10 mouse cellular contexts compared by ENCODE assay signal in the genomic region with DNA sequence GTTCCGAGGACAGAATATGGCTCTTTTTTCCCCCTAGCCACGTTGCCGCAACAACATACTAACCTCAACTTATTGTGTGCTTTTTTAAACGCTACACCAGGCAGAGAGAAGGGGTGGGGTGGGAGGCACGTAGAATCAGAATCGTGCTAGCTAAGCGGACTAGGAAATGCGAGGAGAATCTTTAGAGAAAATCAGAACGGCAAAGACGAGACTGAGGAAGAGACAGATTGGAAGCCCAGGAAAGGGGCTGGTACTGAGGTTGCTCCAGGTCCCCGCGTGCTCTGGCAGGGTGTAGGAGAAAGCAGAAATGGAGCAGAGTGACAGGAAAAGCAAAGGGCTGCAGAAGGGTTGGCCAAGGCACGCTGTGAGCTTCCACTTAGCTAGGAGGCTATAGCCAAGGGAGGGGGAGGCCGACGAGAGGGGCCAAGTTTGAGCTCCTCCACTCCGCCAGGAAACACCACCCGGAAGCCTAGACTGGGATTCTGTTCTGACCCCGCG. TPM values are rescaled to one million over a fixed set of nuclear protein-coding genes. Genes with fewer than 3 reads are reported as not detected.
DNase-seq lines count a peak whose midpoint lies in the region; ATAC-seq and TF ChIP-seq lines count a peak whose summit lies in the region.
"Had no signal": no experiment of that assay in that cellular context is flagged by ENCODE, and none has a peak within 500 bp of the region (broad histone marks: within the 10 kb centered on the region; RNA-seq: fewer than 3 reads in every experiment).

No protein-coding gene starts in this region.

- H3K9me3 ChIP-seq in kidney, postnatal 0 days (replicated peaks; ENCODE audit: low read length), result no peaks in the 10 kb centered on the region
- H3K9me3 ChIP-seq in kidney, embryonic 15.5 days (replicated peaks), result no peaks in the 10 kb centered on the region
- H3K9me3 ChIP-seq in hindbrain, embryonic 11.5 days (ENCODE audit: control insufficient read depth, low read length), result no peaks in the 10 kb centered on the region
- H3K9me3 ChIP-seq in midbrain, embryonic 14.5 days (ENCODE audit: control insufficient read depth, low read length), result no peaks in the 10 kb centered on the region
- H3K9me3 ChIP-seq: liver, embryonic 13.5 days had no signal

- peak; percentile 3 for DNase-seq in kidney, postnatal 0 days (ENCODE audit: low spot score)
- peak; percentile 58 for DNase-seq in embryo, embryonic 10.5 days (ENCODE audit: low spot score)
- no peak for DNase-seq in hindbrain, embryonic 11.5 days (ENCODE audit: low spot score)
- DNase-seq in midbrain, embryonic 14.5 days, result peak; percentile 51
- no peak for DNase-seq in adrenal gland, postnatal 4 days (ENCODE audit: low spot score in 2 of 2)
- DNase-seq in testis, postnatal 10 days (ENCODE audit: low spot score), result no peak
- DNase-seq: kidney, postnatal 10 days; liver, embryonic 13.5 days; right cerebral cortex, postnatal 14 days had no signal

- H3K27me3 ChIP-seq in kidney, postnatal 0 days (ENCODE audit: insufficient read depth, low read length), result peaks cover 79% of the 10 kb centered on the region
- peaks cover 95% of the 10 kb centered on the region for H3K27me3 ChIP-seq in kidney, embryonic 15.5 days
- H3K27me3 ChIP-seq in hindbrain, embryonic 11.5 days (ENCODE audit: control insufficient read depth, insufficient read depth, low read length), result peaks cover 69% of the 10 kb centered on the region
- peaks cover 83% of the 10 kb centered on the region for H3K27me3 ChIP-seq in midbrain, embryonic 14.5 days (ENCODE audit: control insufficient read depth, insufficient read depth, low read length)

- no peak for TF ChIP-seq CTCF in kidney, postnatal 0 days (IDR thresholded peaks at IDR 0.05; ENCODE audit: low read depth)

- no peak for ATAC-seq in kidney, postnatal 0 days (replicated peaks; ENCODE audit: low FRiP score, low read depth)
- no peak for ATAC-seq in kidney, embryonic 15.5 days (replicated peaks; ENCODE audit: low FRiP score)
- no peak for ATAC-seq in hindbrain, embryonic 11.5 days (ENCODE audit: low FRiP score)
- ATAC-seq in midbrain, embryonic 14.5 days (ENCODE audit: low FRiP score, low TSS enrichment), result no peak

- no peak overlapping the region for H3K4me3 ChIP-seq in kidney, postnatal 0 days (replicated peaks; ENCODE audit: low read depth, low read length)
- H3K4me3 ChIP-seq in kidney, embryonic 15.5 days (replicated peaks), result no peak overlapping the region
- peak overlapping the region; percentile 24 for H3K4me3 ChIP-seq in hindbrain, embryonic 11.5 days (ENCODE audit: low read depth, low read length)
- H3K4me3 ChIP-seq in midbrain, embryonic 14.5 days (replicated peaks; ENCODE audit: low read depth, low read length), result peak overlapping the region; percentile 24
- H3K4me3 ChIP-seq: liver, embryonic 13.5 days had no signal

- no peak overlapping the region for H3K27ac ChIP-seq in kidney, postnatal 0 days
- H3K27ac ChIP-seq in kidney, embryonic 15.5 days, result no peak overlapping the region
- no peak overlapping the region for H3K27ac ChIP-seq in hindbrain, embryonic 11.5 days (ENCODE audit: low read depth, low read length)
- peak overlapping the region; percentile 81 for H3K27ac ChIP-seq in midbrain, embryonic 14.5 days (replicated peaks; ENCODE audit: low read depth, low read length)
- H3K27ac ChIP-seq: liver, embryonic 13.5 days had no signal

- H3K4me1 ChIP-seq in kidney, postnatal 0 days (replicated peaks; ENCODE audit: insufficient read depth, low read length), result peaks cover 6% of the 10 kb centered on the region; the same call in 1 of the 2 replicates
- H3K4me1 ChIP-seq in kidney, embryonic 15.5 days, result peaks cover 25% of the 10 kb centered on the region
- peaks cover 6% of the 10 kb centered on the region; the same call in 1 of the 2 replicates for H3K4me1 ChIP-seq in hindbrain, embryonic 11.5 days (replicated peaks; ENCODE audit: control insufficient read depth, insufficient read depth, low read length)
- H3K4me1 ChIP-seq in midbrain, embryonic 14.5 days (ENCODE audit: control insufficient read depth, insufficient read depth, low read length), result no peaks in the 10 kb centered on the region

- H3K9ac ChIP-seq in kidney, postnatal 0 days (ENCODE audit: low read depth, low read length), result no peak overlapping the region
- no peak overlapping the region for H3K9ac ChIP-seq in kidney, embryonic 15.5 days
- peak overlapping the region; percentile 16; the same call in 1 of the 2 replicates for H3K9ac ChIP-seq in hindbrain, embryonic 11.5 days (ENCODE audit: low read depth, low read length)
- peak overlapping the region; percentile 14; the same call in 1 of the 2 replicates for H3K9ac ChIP-seq in midbrain, embryonic 14.5 days (replicated peaks; ENCODE audit: low read length)
- H3K9ac ChIP-seq: liver, embryonic 13.5 days had no signal

- H3K36me3 ChIP-seq in kidney, postnatal 0 days (ENCODE audit: insufficient read depth, low read length), result no peaks in the 10 kb centered on the region
- H3K36me3 ChIP-seq in kidney, embryonic 15.5 days, result no peaks in the 10 kb centered on the region
- H3K36me3 ChIP-seq in hindbrain, embryonic 11.5 days (ENCODE audit: control insufficient read depth, insufficient read depth, low read length), result no peaks in the 10 kb centered on the region
- no peaks in the 10 kb centered on the region for H3K36me3 ChIP-seq in midbrain, embryonic 14.5 days (ENCODE audit: control insufficient read depth, insufficient read depth, low read length)
- H3K36me3 ChIP-seq: liver, embryonic 13.5 days had no signal

- under 1% methylated on average over 19 of the region's 19 CpGs for WGBS in kidney, postnatal 0 days
- 2% methylated on average over 19 of the region's 19 CpGs for WGBS in kidney, embryonic 15.5 days
- WGBS in hindbrain, embryonic 11.5 days, result under 1% methylated on average over 19 of the region's 19 CpGs
- WGBS in midbrain, embryonic 14.5 days, result 1% methylated on average over 19 of the region's 19 CpGs

- H3K4me2 ChIP-seq in kidney, postnatal 0 days (ENCODE audit: low read length), result no peak overlapping the region
- no peak overlapping the region for H3K4me2 ChIP-seq in kidney, embryonic 15.5 days
- peak overlapping the region; percentile 38 for H3K4me2 ChIP-seq in hindbrain, embryonic 11.5 days (replicated peaks; ENCODE audit: low read depth, low read length)
- peak overlapping the region; percentile 45 for H3K4me2 ChIP-seq in midbrain, embryonic 14.5 days (ENCODE audit: low read length)
- H3K4me2 ChIP-seq: liver, embryonic 13.5 days had no signal

RNA-seq across cellular contexts. Expression of gene Pax5, which starts 3.3 kb away (rescaled TPM):
- not detected in 2 replicates for polyA plus RNA-seq in kidney, postnatal 0 days (2015; fragmentation: Nextera tagmentation; extraction: Ambion mirVana)
- polyA plus RNA-seq in kidney, embryonic 15.5 days (2015; fragmentation: Nextera tagmentation; extraction: Ambion mirVana), result 0.01 TPM in 1 of 2 replicates, not detected in the other
- 3.3 and 4.8 TPM in 2 replicates for polyA plus RNA-seq in hindbrain, embryonic 11.5 days (2014; fragmentation: Nextera tagmentation; extraction: Ambion mirVana)
- polyA plus RNA-seq in midbrain, embryonic 14.5 days (2014; fragmentation: Nextera tagmentation; extraction: Ambion mirVana), result 9.2 and 11.3 TPM in 2 replicates
- total RNA-seq in adrenal gland, postnatal 4 days (2021), result 1 to 10 TPM in 1 of 2 experiments, under 1 TPM in 1; 0.59 to 1.0 TPM

RNA-seq across cellular contexts. Expression of gene Zcchc7, which starts 42.1 kb away (rescaled TPM):
- 37.5 and 40.1 TPM in 2 replicates for polyA plus RNA-seq in kidney, postnatal 0 days (2015; fragmentation: Nextera tagmentation; extraction: Ambion mirVana)
- 38.2 and 38.3 TPM in 2 replicates for polyA plus RNA-seq in kidney, embryonic 15.5 days (2015; fragmentation: Nextera tagmentation; extraction: Ambion mirVana)
- 24.4 and 31.3 TPM in 2 replicates for polyA plus RNA-seq in hindbrain, embryonic 11.5 days (2014; fragmentation: Nextera tagmentation; extraction: Ambion mirVana)
- polyA plus RNA-seq in midbrain, embryonic 14.5 days (2014; fragmentation: Nextera tagmentation; extraction: Ambion mirVana), result 38.3 and 39.8 TPM in 2 replicates
- 10 to 100 TPM; 49.1 to 53.2 TPM for total RNA-seq in adrenal gland, postnatal 4 days (2021)

Comparison
In these comparisons a context has a peak if more than half of its experiments do, and no peak if none do; other contexts are left out.
1. DNase-seq: peak in kidney, postnatal 0 days (single experiment), embryo, embryonic 10.5 days (single experiment) and midbrain, embryonic 14.5 days (single experiment); none in hindbrain, embryonic 11.5 days (single experiment), adrenal gland, postnatal 4 days (0 of 2) and testis, postnatal 10 days (single experiment).
2. H3K4me2 ChIP-seq: peak in hindbrain, embryonic 11.5 days (single experiment) and midbrain, embryonic 14.5 days (single experiment); none in kidney, postnatal 0 days (single experiment) and kidney, embryonic 15.5 days (single experiment).
3. H3K4me3 ChIP-seq: peak in hindbrain, embryonic 11.5 days (single experiment) and midbrain, embryonic 14.5 days (single experiment); none in kidney, postnatal 0 days (single experiment) and kidney, embryonic 15.5 days (single experiment).
4. H3K9ac ChIP-seq: peak in hindbrain, embryonic 11.5 days (single experiment) and midbrain, embryonic 14.5 days (single experiment); none in kidney, postnatal 0 days (single experiment) and kidney, embryonic 15.5 days (single experiment).